Mouse (Mus musculus) right cerebral cortex, postnatal 36 days (tissue): ENCODE measurements around the gene Pih1h3b.

Source experiments
- DNase-seq, 2 experiments: peaks; one replicate each; pipeline ENCODE4 v3.0.0; 2022; ENCODE audit warnings: low spot score in 2 of 2, mixed read lengths in 1 of 2

The Pih1h3b gene

GRCm38 (mm10) chrX:140062135-140062975 is at the start of gene Pih1h3b, which contains the start of gene Nup62cl:
Pih1h3b (plus strand) TSS chrX:140062879.
Nup62cl (minus strand) TSS chrX:140062712.
- no peak for DNase-seq

- DNase-seq = no peak
These were observed 1.5 kb upstream of the Pih1h3b start for GRCm38 (mm10) chrX:140060886-140061874.

DNA sequence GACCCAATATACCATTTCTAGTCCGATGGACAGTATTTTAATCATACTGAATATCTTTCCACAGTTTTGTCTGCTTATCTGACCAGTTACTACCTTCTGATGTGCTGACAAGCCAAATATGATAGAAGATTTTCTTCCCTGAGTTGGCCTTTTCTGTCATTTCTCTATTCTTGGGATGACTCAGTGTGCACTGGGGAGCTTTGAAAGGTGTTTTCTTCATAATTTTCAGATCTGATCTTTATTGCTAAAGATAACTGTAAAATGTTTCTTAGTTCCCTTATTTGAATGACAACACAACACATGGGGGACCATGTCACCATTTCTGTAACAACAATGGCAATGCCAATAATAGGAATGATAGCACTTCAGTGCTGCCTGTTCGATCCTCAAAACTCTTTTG is 19.9 kb downstream of the Pih1h3b start:
- no peak for DNase-seq

DNA sequence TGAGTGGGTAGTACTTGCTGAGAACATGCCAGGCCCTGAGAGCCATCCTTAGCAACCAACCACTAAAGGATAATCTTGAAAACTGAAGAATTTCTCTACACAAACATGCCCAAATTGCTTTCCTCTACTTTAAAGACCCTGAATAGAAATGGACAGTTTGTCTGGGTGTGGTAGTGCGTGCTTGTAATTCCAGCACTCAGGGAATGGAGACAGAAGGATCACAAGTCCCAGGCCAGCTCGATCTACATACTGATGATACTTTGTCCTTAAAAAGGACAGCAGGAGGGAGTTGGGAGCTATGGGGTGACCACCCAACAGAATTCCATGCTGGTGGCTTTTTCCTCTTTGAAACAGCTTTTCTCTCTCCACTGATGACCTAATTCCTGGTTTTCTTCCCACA is 31.4 kb downstream of the Pih1h3b start:
- DNase-seq = no peak
